Mouse (Mus musculus) intestine, embryonic 14.5 days (tissue): ENCODE results near the gene Pax3. TPM values are rescaled to one million over a fixed set of nuclear protein-coding genes. Genes with fewer than 3 reads are reported as not detected.
A peak's percentile ranks its signal among the peaks of the same experiment; 100 is the strongest.

Experiments used
- ATAC-seq: fragments of 200-750 bp; cut with Nextera tagmentation; replicated peaks from 2 replicates; pipeline ENCODE4 v1.8.0; 2017; ENCODE audit warnings: low read depth, moderate number of reproducible peaks, moderate TSS enrichment, moderate library complexity; ENCODE audit not compliant: low FRiP score, low TSS enrichment
- DNase-seq: peaks from one replicate; pipeline ENCODE4 v3.0.0-alpha.2; 2018; ENCODE audit warnings: low spot score
- H3K27ac ChIP-seq: fragments of 300-500 bp; sonication (generic); 2 replicates; pipeline ENCODE4 v1.5.1; 2014; ENCODE audit warnings: low read depth, mild to moderate bottlenecking, control low read depth
- H3K27me3 ChIP-seq: fragments of 300-500 bp; sonication (generic); replicated peaks from 2 replicates; pipeline ENCODE4 v1.6.1; 2014; ENCODE audit warnings: low read length, control low read depth; ENCODE audit not compliant: control insufficient read depth, insufficient read depth
- H3K36me3 ChIP-seq: fragments of 300-500 bp; sonication (generic); 2 replicates; pipeline ENCODE4 v1.6.1; 2014; ENCODE audit warnings: low read length, control low read depth; ENCODE audit not compliant: control insufficient read depth, insufficient read depth
- H3K4me1 ChIP-seq: fragments of 300-500 bp; sonication (generic); replicated peaks from 2 replicates; pipeline ENCODE4 v1.6.1; 2014; ENCODE audit warnings: low read length, control low read depth, mixed read lengths; ENCODE audit not compliant: control insufficient read depth, insufficient read depth
- H3K4me2 ChIP-seq: fragments of 300-500 bp; sonication (generic); 2 replicates; pipeline ENCODE4 v1.6.1; 2014; ENCODE audit warnings: low read length
- H3K4me3 ChIP-seq: fragments of 300-500 bp; sonication (generic); 2 replicates; pipeline ENCODE4 v1.5.1; 2014; ENCODE audit warnings: low read depth, low read length, control low read depth, mixed read lengths
- H3K9ac ChIP-seq: fragments of 300-500 bp; sonication (generic); 2 replicates; pipeline ENCODE4 v1.6.1; 2014; ENCODE audit warnings: mild to moderate bottlenecking, low read length
- H3K9me3 ChIP-seq: fragments of 300-500 bp; sonication (generic); 2 replicates; pipeline ENCODE4 v1.6.1; 2016; ENCODE audit warnings: low read length, control low read depth; ENCODE audit not compliant: control insufficient read depth
- WGBS: fragments of 180-500 bp; shearing (Covaris S2); extraction: QIAGEN DNeasy Blood & Tissue Kit; methylation state at CpG from one replicate; pipeline ENCODE4 v1.1.7; 2014; 5-methylcytosine and 5-hydroxymethylcytosine counted together
- polyA plus RNA-seq: library from polyadenylated mRNA; unstranded; fragments of >200 nt; fragmentation: Nextera tagmentation; extraction: Ambion mirVana; gene quantifications from 2 replicates; pipeline ENCODE4 v1.2.1, GENCODE M21; 2014

Pax3 gene
- polyA plus RNA-seq, 1 experiment from 2014 or later, result not detected

DNA sequence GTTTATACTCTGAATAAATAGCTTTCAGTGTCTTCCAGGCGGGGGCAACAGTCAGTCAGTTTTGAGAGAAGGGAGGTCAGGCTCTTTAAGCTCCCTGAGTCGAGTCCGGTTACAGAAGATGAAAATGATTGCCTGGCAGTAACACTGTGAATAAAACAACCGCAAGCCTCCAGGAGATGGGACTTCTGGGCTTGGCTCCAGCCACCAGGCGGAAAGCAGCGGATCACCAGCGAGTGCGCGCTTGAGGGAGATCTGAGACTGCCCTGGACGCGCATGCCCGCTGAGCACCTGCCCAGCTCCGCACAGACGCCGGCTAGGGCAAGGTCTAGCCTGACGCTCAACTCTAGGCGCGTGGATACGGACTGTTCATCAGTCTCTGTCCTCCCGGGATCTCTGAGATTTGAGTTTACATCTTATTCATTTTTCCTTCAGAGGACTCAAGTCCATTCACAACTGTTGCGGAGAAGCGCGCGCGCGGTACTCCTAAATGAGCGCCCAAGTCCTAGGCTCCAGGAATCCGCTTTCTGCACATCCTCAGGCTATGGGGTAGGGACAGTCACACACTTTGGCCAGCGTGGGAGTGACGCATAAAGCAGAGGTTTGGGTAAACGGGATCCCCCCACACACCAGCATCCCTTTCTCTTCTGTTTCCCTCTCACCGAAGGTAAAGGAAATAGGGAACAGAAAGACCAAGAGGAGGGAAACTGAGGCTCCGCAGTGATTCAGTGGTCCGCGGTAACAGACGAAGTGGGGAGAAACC is 19.0 kb upstream of the Pax3 start:
- Histone ChIP-seq H3K27ac (no peak overlapping the region), H3K4me3 (peak overlapping the region; percentile 56), H3K36me3 (no peaks in the 10 kb centered on the region), H3K27me3 (peaks cover 99% of the 10 kb centered on the region), H3K4me1 (peaks cover 12% of the 10 kb centered on the region), H3K4me2 (peak overlapping the region; percentile 87), H3K9ac (no peak overlapping the region), H3K9me3 (no peaks in the 10 kb centered on the region)
- ATAC-seq, result peak; percentile 53
- DNase-seq, result peak; percentile 81
- WGBS, result under 1% methylated on average over 36 of the region's 36 CpGs

DNA sequence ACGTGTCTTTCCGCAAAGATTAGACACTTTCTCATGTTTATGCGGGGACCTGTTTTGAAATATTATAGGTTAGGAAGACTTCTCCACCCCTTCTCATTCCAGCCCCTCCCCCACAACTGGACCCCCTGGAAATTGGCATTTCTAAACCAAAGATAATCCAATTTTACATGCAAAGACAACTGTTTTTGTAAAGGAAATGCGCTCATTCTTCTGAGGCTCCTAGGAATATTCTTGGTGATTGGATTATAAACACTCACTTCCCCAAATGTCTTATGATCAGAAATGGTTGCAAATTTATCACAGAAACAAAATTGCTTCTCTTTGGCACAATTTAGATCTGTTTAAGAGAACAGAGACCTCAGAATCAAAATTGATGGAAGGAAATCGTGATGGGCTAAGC is 14.1 kb upstream of the Pax3 start:
- 9% methylated on average over 5 of the region's 5 CpGs for WGBS
- Histone ChIP-seq H3K4me3 (no peak overlapping the region), H3K9ac (no peak overlapping the region), H3K27me3 (peaks cover 100% of the 10 kb centered on the region), H3K36me3 (no peaks in the 10 kb centered on the region), H3K4me1 (peaks cover 3% of the 10 kb centered on the region; the same call in 1 of the 2 replicates), H3K4me2 (no peak overlapping the region), H3K27ac (no peak overlapping the region), H3K9me3 (no peaks in the 10 kb centered on the region)
- ATAC-seq, result no peak
- no peak for DNase-seq

GRCm38 (mm10) chr1:78210568-78210967 is 13.6 kb upstream of the Pax3 start:
- no peaks in the 10 kb centered on the region for H3K4me1 ChIP-seq
- ATAC-seq, result no peak
- no peaks in the 10 kb centered on the region for H3K36me3 ChIP-seq

DNA sequence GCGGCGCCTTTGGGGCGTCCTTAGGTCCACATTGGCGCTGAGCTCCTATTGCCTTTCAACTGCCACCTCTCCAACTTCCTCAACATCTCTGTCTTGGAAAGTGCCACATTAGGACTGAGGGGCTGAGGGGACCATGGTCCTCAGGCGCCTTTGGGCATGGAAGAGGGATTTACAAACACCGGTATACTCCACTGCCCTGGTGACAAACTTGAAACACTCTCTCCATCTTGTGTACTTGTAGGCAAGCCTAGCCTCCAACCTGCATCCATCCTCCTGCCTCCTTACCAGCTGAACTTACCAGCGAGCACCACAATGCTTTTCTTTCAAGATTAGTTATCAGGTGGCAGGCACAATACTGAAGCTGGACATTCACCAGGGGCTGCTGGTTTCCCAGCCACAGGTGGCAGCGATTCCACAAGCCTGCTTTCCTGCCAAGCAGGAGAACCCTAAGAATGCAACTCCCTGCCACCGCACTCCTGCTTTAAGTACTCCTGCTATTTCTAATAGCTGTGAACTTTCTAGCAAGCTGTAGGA is 11.4 kb upstream of the Pax3 start:
- H3K4me1 ChIP-seq, result 0 out of 2 replicates have a peak, but pooled peaks cover 6% of the 10 kb centered on the region
- peaks cover 100% of the 10 kb centered on the region for H3K27me3 ChIP-seq
- H3K36me3 ChIP-seq, result no peaks in the 10 kb centered on the region
- H3K4me2 ChIP-seq, result no peak overlapping the region
- H3K27ac ChIP-seq, result no peak overlapping the region
- ATAC-seq (no peak), DNase-seq (no peak)
- H3K9ac ChIP-seq, result no peak overlapping the region
- 3% methylated on average over 9 of the region's 9 CpGs for WGBS
- H3K4me3 ChIP-seq, result no peak overlapping the region
- no peaks in the 10 kb centered on the region for H3K9me3 ChIP-seq

More at GRCm38 (mm10) chr1:78210568-78210967, 13.6 kb upstream of the Pax3 start:
- DNase-seq, result peak; percentile 71
- Histone ChIP-seq H3K4me2 (no peak overlapping the region), H3K9me3 (no peaks in the 10 kb centered on the region), H3K9ac (no peak overlapping the region), H3K27me3 (peaks cover 100% of the 10 kb centered on the region), H3K4me3 (no peak overlapping the region), H3K27ac (no peak overlapping the region)
- WGBS, result 2% methylated on average over 15 of the region's 15 CpGs

GRCm38 (mm10) chr1:78204341-78204740 is 7.4 kb upstream of the Pax3 start:
- H3K4me3 ChIP-seq, result peak overlapping the region; percentile 28; the same call in 1 of the 2 replicates
- H3K36me3 ChIP-seq, result no peaks in the 10 kb centered on the region
- H3K4me2 ChIP-seq, result peak overlapping the region; percentile 44; the same call in 1 of the 2 replicates
- WGBS, result 23% methylated on average over 4 of the region's 4 CpGs
- peaks cover 99% of the 10 kb centered on the region for H3K27me3 ChIP-seq
- no peak overlapping the region for H3K9ac ChIP-seq
- DNase-seq (no peak), ATAC-seq (no peak)
- 0 out of 2 replicates have a peak, but pooled peaks cover 6% of the 10 kb centered on the region for H3K4me1 ChIP-seq
- H3K27ac ChIP-seq, result no peak overlapping the region
- H3K9me3 ChIP-seq, result no peaks in the 10 kb centered on the region

DNA sequence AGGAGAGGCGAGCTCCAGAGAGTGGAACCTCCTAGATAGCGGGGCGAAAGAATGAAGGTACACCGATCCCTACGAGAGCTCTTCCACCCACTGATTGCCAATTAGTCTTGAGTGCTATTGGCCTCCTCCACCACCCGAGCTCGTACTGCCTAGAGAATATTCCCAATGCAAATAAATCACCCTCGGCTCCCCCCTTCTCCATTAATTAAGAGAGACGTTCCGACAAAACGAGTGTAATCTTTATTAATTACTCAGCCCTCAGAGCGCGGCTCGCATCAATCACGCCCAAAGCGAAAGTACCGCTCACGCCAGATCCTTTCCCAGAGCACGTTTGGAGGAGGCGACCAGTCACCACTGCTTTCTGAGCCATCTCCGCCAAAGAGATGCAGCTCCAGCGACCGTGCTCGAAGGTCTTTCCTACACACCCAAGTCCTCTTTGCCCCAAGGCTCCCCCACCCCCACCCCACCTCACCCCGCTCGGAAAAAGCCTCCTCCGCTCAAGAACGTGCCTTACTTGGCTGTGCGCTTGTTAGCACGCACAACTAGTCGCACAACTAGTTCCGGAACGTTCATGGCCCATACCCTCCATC is 6.8 kb upstream of the Pax3 start:
- H3K36me3 ChIP-seq, result no peaks in the 10 kb centered on the region
- H3K4me2 ChIP-seq, result peak overlapping the region; percentile 44
- H3K27me3 ChIP-seq, result peaks cover 99% of the 10 kb centered on the region
- no peak overlapping the region for H3K9ac ChIP-seq
- no peaks in the 10 kb centered on the region for H3K9me3 ChIP-seq
- H3K4me3 ChIP-seq, result peak overlapping the region; percentile 28
- ATAC-seq (peak; percentile 47; the same call in 1 of the 2 replicates), DNase-seq (no peak)
- under 1% methylated on average over 32 of the region's 33 CpGs for WGBS
- no peak overlapping the region for H3K27ac ChIP-seq
- H3K4me1 ChIP-seq, result 0 out of 2 replicates have a peak, but pooled peaks cover 6% of the 10 kb centered on the region

DNA sequence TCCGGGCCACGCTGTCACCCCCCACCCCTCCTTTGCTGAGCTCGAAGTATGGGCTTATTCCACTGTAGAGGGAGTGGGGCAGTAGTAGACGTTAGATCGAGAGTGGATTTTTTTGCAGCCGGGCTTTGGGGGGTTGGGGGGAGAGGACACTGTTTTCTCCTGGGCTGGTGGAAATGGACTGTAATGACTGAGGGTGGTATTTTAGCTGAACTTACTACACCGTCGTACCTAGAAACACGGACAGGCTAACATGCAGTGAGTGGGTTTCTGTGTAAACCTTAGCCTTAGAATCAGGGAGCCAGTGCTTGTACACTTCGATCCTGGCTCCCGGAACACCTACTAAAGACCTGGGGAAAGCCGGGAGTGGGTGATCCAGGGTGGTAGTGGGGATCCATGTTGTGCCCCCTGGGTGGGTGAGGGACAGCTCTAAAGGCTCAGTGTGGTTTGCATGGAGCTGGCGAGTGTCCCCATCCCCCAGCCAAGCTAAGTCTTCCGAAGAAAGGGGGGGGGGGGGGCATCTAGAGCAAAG is 6.2 kb upstream of the Pax3 start:
- no peaks in the 10 kb centered on the region for H3K9me3 ChIP-seq
- H3K27ac ChIP-seq, result no peak overlapping the region
- peak overlapping the region; percentile 28; the same call in 1 of the 2 replicates for H3K4me3 ChIP-seq
- WGBS, result 1% methylated on average over 14 of the region's 14 CpGs
- H3K27me3 ChIP-seq, result peaks cover 99% of the 10 kb centered on the region
- H3K9ac ChIP-seq, result no peak overlapping the region
- 0 out of 2 replicates have a peak, but pooled peaks cover 6% of the 10 kb centered on the region for H3K4me1 ChIP-seq
- DNase-seq (peak; percentile 68), ATAC-seq (no peak)
- no peaks in the 10 kb centered on the region for H3K36me3 ChIP-seq
- peak overlapping the region; percentile 44 for H3K4me2 ChIP-seq

DNA sequence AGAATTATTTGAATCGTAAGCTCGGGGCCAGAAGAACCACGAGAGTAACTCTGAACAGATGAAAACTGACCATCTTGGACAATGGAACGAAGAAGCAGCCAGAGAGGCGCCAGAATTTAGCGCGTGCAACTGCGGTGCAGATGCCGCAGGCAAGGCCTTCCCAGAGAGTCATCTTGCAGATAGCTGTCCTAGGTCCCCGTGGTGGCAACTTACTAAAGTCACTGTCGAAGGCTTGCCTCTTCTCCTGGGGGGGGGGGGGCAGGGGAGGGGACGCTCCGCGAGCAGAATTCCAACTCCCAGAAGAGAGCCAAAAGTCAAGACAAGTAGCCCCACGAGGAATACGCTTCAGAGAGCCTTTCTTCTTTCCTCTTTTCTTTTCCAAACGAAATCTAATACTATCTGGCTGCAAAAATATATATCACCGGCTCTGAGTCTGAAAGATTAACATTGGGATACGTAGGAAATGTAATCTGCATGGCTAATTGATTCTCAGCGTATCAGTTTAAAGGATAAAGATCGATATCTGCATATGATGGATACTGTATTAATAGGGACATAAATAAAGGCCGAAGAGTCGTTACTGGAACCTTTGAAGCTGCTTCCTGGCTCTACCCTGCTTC is 5.6 kb upstream of the Pax3 start:
- Histone ChIP-seq H3K4me2 (no peak overlapping the region), H3K4me3 (no peak overlapping the region), H3K4me1 (0 out of 2 replicates have a peak, but pooled peaks cover 6% of the 10 kb centered on the region), H3K9me3 (no peaks in the 10 kb centered on the region), H3K27ac (no peak overlapping the region), H3K27me3 (peaks cover 99% of the 10 kb centered on the region), H3K36me3 (no peaks in the 10 kb centered on the region), H3K9ac (no peak overlapping the region)
- 4% methylated on average over 23 of the region's 23 CpGs for WGBS
- ATAC-seq (no peak), DNase-seq (peak; percentile 75)
